Mouse (Mus musculus) thymus, postnatal 10 days (tissue): ENCODE measurements around the gene Bin2.
"Not testable (repeated sequence)": the region's sequence is repeated elsewhere in the genome, so short reads cannot be mapped to it uniquely, and the experiment has no call there.

Source experiments
- DNase-seq, 2 experiments: peaks; one replicate each; pipeline ENCODE4 v3.0.0; 2021; ENCODE audit warnings: low spot score in 2 of 2

Bin2 gene

GRCm38 (mm10) chr15:100616221-100616620 is 53.1 kb downstream of the Bin2 start:
- no peak for DNase-seq

GRCm38 (mm10) chr15:100615825-100616220 is 53.5 kb downstream of the Bin2 start:
- peak; percentile 87 to 93 for DNase-seq

- peak; percentile 98 to 100 for DNase-seq
Measured at GRCm38 (mm10) chr15:100614996-100615824, 54.1 kb downstream of the Bin2 start, which contains the start of gene Dazap2. Dazap2 (plus strand) TSS chr15:100615349.

- DNase-seq = no peak
Measured at GRCm38 (mm10) chr15:100614218-100614995, 54.9 kb downstream of the Bin2 start.

- peak; percentile 50 to 74 for DNase-seq
Measured at GRCm38 (mm10) chr15:100613584-100613983, 55.8 kb downstream of the Bin2 start.

- peak; percentile 37 to 66 for DNase-seq
Measured at GRCm38 (mm10) chr15:100612432-100612831, 56.9 kb downstream of the Bin2 start.

- DNase-seq = no peak
Measured at GRCm38 (mm10) chr15:100611951-100612350, 57.4 kb downstream of the Bin2 start.

GRCm38 (mm10) chr15:100606677-100607076 is 62.7 kb downstream of the Bin2 start:
- DNase-seq = not testable (repeated sequence)

GRCm38 (mm10) chr15:100601669-100602068 is 67.7 kb downstream of the Bin2 start:
- no peak for DNase-seq

- no peak for DNase-seq
Measured at GRCm38 (mm10) chr15:100600696-100601272, 68.6 kb downstream of the Bin2 start.

GRCm38 (mm10) chr15:100600047-100600695 is 69.2 kb downstream of the Bin2 start:
- DNase-seq = peak; percentile 82 to 87

GRCm38 (mm10) chr15:100599276-100600046 is 69.9 kb downstream of the Bin2 start, which contains the start of gene Pou6f1:
Pou6f1 (minus strand) TSS chr15:100599984.
- DNase-seq = peak in 1 of 2 experiments; percentile 35

- DNase-seq = peak; percentile 35 to 40
Measured at GRCm38 (mm10) chr15:100598883-100599275, 70.5 kb downstream of the Bin2 start.

GRCm38 (mm10) chr15:100598287-100598882 is 71.0 kb downstream of the Bin2 start:
- peak; percentile 51 to 56 for DNase-seq

GRCm38 (mm10) chr15:100592817-100593216 is 76.5 kb downstream of the Bin2 start:
- DNase-seq = no peak
